Mouse (Mus musculus) mouse trophoblast stem cell (cell line): ENCODE measurements around the gene Eif4g3.
"Not testable (repeated sequence)": the region's sequence is repeated elsewhere in the genome, so short reads cannot be mapped to it uniquely, and the experiment has no call there.

Experiments used
- in situ Hi-C, 2 experiments: fragments of 300-500 bp; cut with MseI, MboI; formaldehyde crosslinking; loops; 2 replicates in 1 of 2; 3 replicates in 1 of 2; pipeline ENCODE4 v1.15.1; 2025

The Eif4g3 gene

GRCm38 (mm10) chr4:137992890-137993289, at the start of gene Eif4g3:
Eif4g3 (plus strand) TSS chr4:137993022.
- in situ Hi-C loops, result no loop called here

- in situ Hi-C loops, result loop anchor here in 1 of 2 experiments (10.0 kb wide), 1 partner anchor 209 kb away; no protein-coding TSS in a partner anchor
Observed at GRCm38 (mm10) chr4:137943540-137943939, 49.3 kb upstream of the Eif4g3 start.

GRCm38 (mm10) chr4:137945376-137945775, 47.4 kb upstream of the Eif4g3 start:
- in situ Hi-C loops, result loop anchor here (5.0 to 10.0 kb wide), 2 partner anchors 88 to 211 kb away; no protein-coding TSS in a partner anchor

GRCm38 (mm10) chr4:137946419-137946818, 46.4 kb upstream of the Eif4g3 start:
- in situ Hi-C loops, result loop anchor here (5.0 to 10.0 kb wide), 2 partner anchors 89 to 212 kb away; no protein-coding TSS in a partner anchor

GRCm38 (mm10) chr4:137952840-137953239, 40.0 kb upstream of the Eif4g3 start:
- in situ Hi-C loops, result no loop called here

GRCm38 (mm10) chr4:137954184-137954583, 38.6 kb upstream of the Eif4g3 start:
- in situ Hi-C loops, result no loop called here

- in situ Hi-C loops, result no loop called here
Observed at GRCm38 (mm10) chr4:137954926-137955396, 37.9 kb upstream of the Eif4g3 start.

GRCm38 (mm10) chr4:137956260-137956659, 36.6 kb upstream of the Eif4g3 start:
- in situ Hi-C loops, result no loop called here

- in situ Hi-C loops, result loop anchor here (10.0 kb wide), 1 partner anchor 145 kb away; no protein-coding TSS in a partner anchor
Observed at GRCm38 (mm10) chr4:137959889-137960665, 32.7 kb upstream of the Eif4g3 start.

- in situ Hi-C loops, result loop anchor here (10.0 kb wide), 1 partner anchor 144 kb away; no protein-coding TSS in a partner anchor
Observed at GRCm38 (mm10) chr4:137960757-137961156, 32.1 kb upstream of the Eif4g3 start.

- in situ Hi-C loops, result loop anchor here (10.0 kb wide), 1 partner anchor 142 kb away; no protein-coding TSS in a partner anchor
Observed at GRCm38 (mm10) chr4:137962643-137963350, 30.0 kb upstream of the Eif4g3 start.

GRCm38 (mm10) chr4:137963431-137963830, 29.4 kb upstream of the Eif4g3 start:
- in situ Hi-C loops, result loop anchor here (10.0 kb wide), 1 partner anchor 141 kb away; no protein-coding TSS in a partner anchor

GRCm38 (mm10) chr4:137963881-137964584, 28.8 kb upstream of the Eif4g3 start:
- in situ Hi-C loops, result loop anchor here (10.0 kb wide), 1 partner anchor 141 kb away; no protein-coding TSS in a partner anchor

GRCm38 (mm10) chr4:137964585-137964930, 28.3 kb upstream of the Eif4g3 start:
- in situ Hi-C loops, result loop anchor here (10.0 kb wide), 1 partner anchor 140 kb away; no protein-coding TSS in a partner anchor

- in situ Hi-C loops, result loop anchor here (10.0 kb wide), 1 partner anchor 137 kb away; no protein-coding TSS in a partner anchor
Observed at GRCm38 (mm10) chr4:137968203-137968602, 24.6 kb upstream of the Eif4g3 start.

GRCm38 (mm10) chr4:137970623-137971199, 22.1 kb upstream of the Eif4g3 start:
- in situ Hi-C loops, result not testable (repeated sequence)

GRCm38 (mm10) chr4:137974856-137975432, 17.9 kb upstream of the Eif4g3 start:
- in situ Hi-C loops, result not testable (repeated sequence)

- in situ Hi-C loops, result not testable (repeated sequence)
Observed at GRCm38 (mm10) chr4:137979066-137979644, 13.7 kb upstream of the Eif4g3 start.

GRCm38 (mm10) chr4:137982869-137983268, 10.0 kb upstream of the Eif4g3 start:
- in situ Hi-C loops, result no loop called here

- in situ Hi-C loops, result no loop called here
Observed at GRCm38 (mm10) chr4:137984212-137984611, 8.6 kb upstream of the Eif4g3 start.
